Mouse (Mus musculus): ENCODE results near the gene Tfap4.

DNA sequence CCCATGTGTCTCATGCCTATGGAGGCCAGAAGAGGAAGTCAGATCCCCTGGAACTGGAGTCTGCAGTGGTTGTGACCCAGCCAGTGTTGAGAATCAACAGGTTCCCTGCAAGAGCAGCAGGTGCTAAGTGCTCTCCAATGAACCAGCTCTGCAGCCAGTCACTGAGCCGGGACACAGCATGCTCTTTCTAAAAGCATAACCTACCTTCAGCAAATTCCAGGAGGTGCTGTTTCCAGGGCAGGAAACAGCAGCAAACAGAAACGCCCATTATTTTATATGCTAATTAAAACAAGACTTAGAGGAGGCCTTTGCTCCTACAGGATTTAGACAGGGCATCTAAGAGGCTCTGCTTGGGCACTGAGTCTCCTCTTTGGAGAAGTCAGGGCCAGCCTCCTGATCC lies 16.4 kb upstream of the Tfap4 start:
- TF ChIP-seq CEBPB (IDR thresholded peaks at IDR 0.05; ENCODE audit: low read depth), result no peak
- no peak for TF ChIP-seq MAX (IDR thresholded peaks at IDR 0.05)
- TF ChIP-seq FOSL1 (IDR thresholded peaks at IDR 0.05; ENCODE audit: insufficient read depth, low read length, poor library complexity, severe bottlenecking), result no peak
- no peak for TF ChIP-seq CTCF (IDR thresholded peaks at IDR 0.05; ENCODE audit: control insufficient read depth, insufficient read depth, insufficient read length)
- TF ChIP-seq USF1 (IDR thresholded peaks at IDR 0.05; ENCODE audit: low read depth), result no peak
- TF ChIP-seq MYOG (IDR thresholded peaks at IDR 0.05; ENCODE audit: control insufficient read depth, extremely low read depth, insufficient read length), result no peak

Measured in C2C12 (cell line).